Mouse (Mus musculus): ENCODE data around the gene Tdp1. TPM values are rescaled to one million over a fixed set of nuclear protein-coding genes. Genes with fewer than 3 reads are reported as not detected.
A peak's percentile ranks its signal among the peaks of the same experiment; 100 is the strongest.

Gene Tdp1
- polyA plus RNA-seq, 1 experiment from 2014 or later: 59.9 TPM

GRCm38 (mm10) chr12:99995951-99996350, 111.6 kb downstream of the Tdp1 start:
- WGBS: 92% methylated on average over 5 of the region's 5 CpGs
- Histone ChIP-seq H3K27ac (ENCODE audit: low read depth) (no peak overlapping the region), H3K4me3 (ENCODE audit: low read depth, low read length) (no peak overlapping the region), H3K27me3 (replicated peaks; ENCODE audit: control insufficient read depth, insufficient read depth, low read length) (no peaks in the 10 kb centered on the region), H3K4me2 (ENCODE audit: low read length) (no peak overlapping the region), H3K9ac (ENCODE audit: low read length) (no peak overlapping the region), H3K4me1 (replicated peaks; ENCODE audit: control insufficient read depth, insufficient read depth, low read length) (no peaks in the 10 kb centered on the region), H3K36me3 (ENCODE audit: control insufficient read depth, insufficient read depth, low read length) (no peaks in the 10 kb centered on the region), H3K9me3 (ENCODE audit: control insufficient read depth, low read length) (no peaks in the 10 kb centered on the region)
- DNase-seq (ENCODE audit: low spot score) (no peak), ATAC-seq (replicated peaks; ENCODE audit: low FRiP score, low TSS enrichment, low read depth) (no peak)

GRCm38 (mm10) chr12:99999726-100000125, 115.4 kb downstream of the Tdp1 start:
- no peak overlapping the region for H3K4me3 ChIP-seq (ENCODE audit: low read depth, low read length)
- no peak for ATAC-seq (replicated peaks; ENCODE audit: low FRiP score, low TSS enrichment, low read depth)
- H3K4me1 ChIP-seq (replicated peaks; ENCODE audit: control insufficient read depth, insufficient read depth, low read length): no peaks in the 10 kb centered on the region
- H3K27ac ChIP-seq (ENCODE audit: low read depth): no peak overlapping the region
- 88% methylated on average over 5 of the region's 5 CpGs for WGBS
- no peaks in the 10 kb centered on the region for H3K36me3 ChIP-seq (ENCODE audit: control insufficient read depth, insufficient read depth, low read length)
- no peak overlapping the region for H3K4me2 ChIP-seq (ENCODE audit: low read length)
- H3K9me3 ChIP-seq (ENCODE audit: control insufficient read depth, low read length): no peaks in the 10 kb centered on the region
- no peak for DNase-seq (ENCODE audit: low spot score)
- no peaks in the 10 kb centered on the region for H3K27me3 ChIP-seq (replicated peaks; ENCODE audit: control insufficient read depth, insufficient read depth, low read length)
- H3K9ac ChIP-seq (ENCODE audit: low read length): no peak overlapping the region

GRCm38 (mm10) chr12:100000381-100000780, 116.1 kb downstream of the Tdp1 start:
- H3K4me3 ChIP-seq (ENCODE audit: low read depth, low read length): no peak overlapping the region
- no peak overlapping the region for H3K27ac ChIP-seq (ENCODE audit: low read depth)
- ATAC-seq (replicated peaks; ENCODE audit: low FRiP score, low TSS enrichment, low read depth) (no peak), DNase-seq (ENCODE audit: low spot score) (no peak)
- no peaks in the 10 kb centered on the region for H3K4me1 ChIP-seq (replicated peaks; ENCODE audit: control insufficient read depth, insufficient read depth, low read length)
- H3K27me3 ChIP-seq (replicated peaks; ENCODE audit: control insufficient read depth, insufficient read depth, low read length): no peaks in the 10 kb centered on the region
- no peak overlapping the region for H3K9ac ChIP-seq (ENCODE audit: low read length)
- no peak overlapping the region for H3K4me2 ChIP-seq (ENCODE audit: low read length)
- H3K36me3 ChIP-seq (ENCODE audit: control insufficient read depth, insufficient read depth, low read length): no peaks in the 10 kb centered on the region
- 86% methylated on average over 7 of the region's 7 CpGs for WGBS
- no peaks in the 10 kb centered on the region for H3K9me3 ChIP-seq (ENCODE audit: control insufficient read depth, low read length)

GRCm38 (mm10) chr12:100001246-100001645, 116.9 kb downstream of the Tdp1 start:
- no peaks in the 10 kb centered on the region for H3K36me3 ChIP-seq (ENCODE audit: control insufficient read depth, insufficient read depth, low read length)
- no peak overlapping the region for H3K27ac ChIP-seq (ENCODE audit: low read depth)
- no peak for DNase-seq (ENCODE audit: low spot score)
- H3K4me2 ChIP-seq (ENCODE audit: low read length): no peak overlapping the region
- no peaks in the 10 kb centered on the region for H3K9me3 ChIP-seq (ENCODE audit: control insufficient read depth, low read length)
- H3K4me3 ChIP-seq (ENCODE audit: low read depth, low read length): no peak overlapping the region
- no peaks in the 10 kb centered on the region for H3K4me1 ChIP-seq (replicated peaks; ENCODE audit: control insufficient read depth, insufficient read depth, low read length)
- H3K27me3 ChIP-seq (replicated peaks; ENCODE audit: control insufficient read depth, insufficient read depth, low read length): no peaks in the 10 kb centered on the region
- WGBS: 92% methylated on average over 3 of the region's 3 CpGs
- no peak for ATAC-seq (replicated peaks; ENCODE audit: low FRiP score, low TSS enrichment, low read depth)
- H3K9ac ChIP-seq (ENCODE audit: low read length): no peak overlapping the region

- 58% methylated on average over 3 of the region's 3 CpGs for WGBS
Measured at GRCm38 (mm10) chr12:100001910-100002309, 117.6 kb downstream of the Tdp1 start.

GRCm38 (mm10) chr12:100002914-100003587, 118.7 kb downstream of the Tdp1 start:
- ATAC-seq (replicated peaks; ENCODE audit: low FRiP score, low TSS enrichment, low read depth): no peak
- H3K27me3 ChIP-seq (replicated peaks; ENCODE audit: control insufficient read depth, insufficient read depth, low read length): no peaks in the 10 kb centered on the region
- no peak overlapping the region for H3K9ac ChIP-seq (ENCODE audit: low read length)
- no peaks in the 10 kb centered on the region for H3K36me3 ChIP-seq (ENCODE audit: control insufficient read depth, insufficient read depth, low read length)
- 30% methylated on average over 8 of the region's 8 CpGs for WGBS
- DNase-seq (ENCODE audit: low spot score): peak; percentile 62
- no peaks in the 10 kb centered on the region for H3K9me3 ChIP-seq (ENCODE audit: control insufficient read depth, low read length)
- no peak overlapping the region for H3K4me3 ChIP-seq (ENCODE audit: low read depth, low read length)
- no peak overlapping the region for H3K27ac ChIP-seq (ENCODE audit: low read depth)
- H3K4me2 ChIP-seq (ENCODE audit: low read length): no peak overlapping the region
- no peaks in the 10 kb centered on the region for H3K4me1 ChIP-seq (replicated peaks; ENCODE audit: control insufficient read depth, insufficient read depth, low read length)

More at GRCm38 (mm10) chr12:100001910-100002309, 117.6 kb downstream of the Tdp1 start:
- Histone ChIP-seq H3K4me1 (replicated peaks; ENCODE audit: control insufficient read depth, insufficient read depth, low read length) (no peaks in the 10 kb centered on the region), H3K9me3 (ENCODE audit: control insufficient read depth, low read length) (no peaks in the 10 kb centered on the region), H3K27ac (ENCODE audit: low read depth) (no peak overlapping the region), H3K36me3 (ENCODE audit: control insufficient read depth, insufficient read depth, low read length) (no peaks in the 10 kb centered on the region), H3K27me3 (replicated peaks; ENCODE audit: control insufficient read depth, insufficient read depth, low read length) (no peaks in the 10 kb centered on the region), H3K9ac (ENCODE audit: low read length) (no peak overlapping the region), H3K4me3 (ENCODE audit: low read depth, low read length) (no peak overlapping the region), H3K4me2 (ENCODE audit: low read length) (no peak overlapping the region)
- DNase-seq (ENCODE audit: low spot score): no peak
- no peak for ATAC-seq (replicated peaks; ENCODE audit: low FRiP score, low TSS enrichment, low read depth)

Small RNAs within 50 kb of the gene (microRNA-seq; reads per million reads assigned to microRNA genes)
- gene Gm23291: not detected

Other genes starting within 250 kb of the Tdp1 start
- 13.4 and 15.7 TPM in 2 replicates for gene Efcab11, start 78 bp upstream of the Tdp1 start, polyA plus RNA-seq (2014; fragmentation: Nextera tagmentation; extraction: Ambion mirVana)
- 0.37 and 0.39 TPM in 2 replicates for gene Kcnk13, start 80.0 kb downstream of the Tdp1 start, polyA plus RNA-seq (2014; fragmentation: Nextera tagmentation; extraction: Ambion mirVana)
- gene Psmc1, start 225.6 kb downstream of the Tdp1 start, polyA plus RNA-seq (2014; fragmentation: Nextera tagmentation; extraction: Ambion mirVana): 242 and 273 TPM in 2 replicates